ENCODE assay signal across 9 mouse cellular contexts in the genomic region with DNA sequence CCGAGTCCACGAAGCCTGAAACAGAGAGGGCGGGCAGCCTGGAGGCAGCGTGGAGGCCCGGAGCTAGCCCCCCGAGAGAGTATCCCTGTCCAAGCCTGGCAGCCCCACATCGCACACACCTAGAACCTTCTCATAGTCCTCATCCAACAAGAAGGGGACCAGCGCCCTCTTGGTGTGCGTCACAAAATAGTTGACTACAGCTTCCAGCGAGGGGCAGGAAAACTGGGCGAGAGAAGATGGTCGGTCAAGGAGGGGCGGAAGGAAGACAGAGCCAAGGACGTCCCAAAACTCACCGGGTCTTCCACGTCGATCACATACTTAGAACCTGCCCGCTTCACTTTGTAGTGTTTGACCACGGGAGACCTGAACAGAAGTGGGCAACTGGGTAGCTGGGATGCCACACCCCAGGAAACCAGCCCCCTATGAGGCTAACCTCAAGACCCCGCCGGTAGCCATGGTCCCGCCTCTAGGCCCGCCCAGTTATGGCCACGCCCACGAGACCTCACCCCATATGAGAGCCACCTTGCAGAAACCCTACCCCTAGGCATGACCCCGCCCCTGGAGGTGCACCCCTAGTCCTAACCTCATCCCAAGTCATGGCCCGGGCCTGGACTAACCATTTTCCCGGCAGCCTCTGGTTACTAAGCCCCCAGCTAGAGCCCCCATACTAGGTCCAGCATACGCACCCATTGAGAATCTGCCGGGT. TPM values are rescaled to one million over a fixed set of nuclear protein-coding genes. Genes with fewer than 3 reads are reported as not detected.
A peak's percentile ranks its signal among the peaks of the same experiment; 100 is the strongest.
DNase-seq lines count a peak whose midpoint lies in the region; ATAC-seq lines count a peak whose summit lies in the region.
"Had no signal": no experiment of that assay in that cellular context is flagged by ENCODE, and none has a peak within 500 bp of the region (broad histone marks: within the 10 kb centered on the region; RNA-seq: fewer than 3 reads in every experiment).

No protein-coding gene starts in this region.

- H3K4me1 ChIP-seq in lung, embryonic 15.5 days, result no peaks in the 10 kb centered on the region
- peaks cover 5% of the 10 kb centered on the region; the same call in 1 of the 2 replicates for H3K4me1 ChIP-seq in embryonic facial prominence, embryonic 12.5 days
- H3K4me1 ChIP-seq in intestine, embryonic 15.5 days (replicated peaks), result peaks cover 3% of the 10 kb centered on the region; the same call in 1 of the 2 replicates
- H3K4me1 ChIP-seq in neural tube, embryonic 13.5 days (replicated peaks), result no peaks in the 10 kb centered on the region

- no peak overlapping the region for H3K4me3 ChIP-seq in lung, embryonic 15.5 days
- peak overlapping the region; percentile 21 for H3K4me3 ChIP-seq in embryonic facial prominence, embryonic 12.5 days
- H3K4me3 ChIP-seq in intestine, embryonic 15.5 days (replicated peaks), result no peak overlapping the region
- no peak overlapping the region for H3K4me3 ChIP-seq in neural tube, embryonic 13.5 days
- H3K4me3 ChIP-seq: erythroblast, embryonic 14.5 days had no signal

- no peak overlapping the region for H3K27ac ChIP-seq in lung, embryonic 15.5 days
- H3K27ac ChIP-seq in embryonic facial prominence, embryonic 12.5 days, result no peak overlapping the region
- H3K27ac ChIP-seq in intestine, embryonic 15.5 days, result no peak overlapping the region
- H3K27ac ChIP-seq in neural tube, embryonic 13.5 days (replicated peaks), result no peak overlapping the region

- H3K4me2 ChIP-seq in lung, embryonic 15.5 days, result peak overlapping the region; percentile 30; the same call in 1 of the 2 replicates
- peak overlapping the region; percentile 31 for H3K4me2 ChIP-seq in embryonic facial prominence, embryonic 12.5 days (replicated peaks)
- peak overlapping the region; percentile 22; the same call in 1 of the 2 replicates for H3K4me2 ChIP-seq in intestine, embryonic 15.5 days (replicated peaks)
- H3K4me2 ChIP-seq in neural tube, embryonic 13.5 days, result peak overlapping the region; percentile 20

- ATAC-seq in lung, embryonic 15.5 days (ENCODE audit: borderline replicate concordance, extremely low read depth, low FRiP score, low TSS enrichment), result peak; percentile 33; the same call in 1 of the 2 replicates
- peak; percentile 28; the same call in 1 of the 2 replicates for ATAC-seq in embryonic facial prominence, embryonic 12.5 days (ENCODE audit: insufficient number of reproducible peaks, insufficient read depth, low FRiP score, low TSS enrichment)
- no peak for ATAC-seq in intestine, embryonic 15.5 days
- no peak for ATAC-seq in neural tube, embryonic 13.5 days (ENCODE audit: low read depth)

- H3K9ac ChIP-seq in lung, embryonic 15.5 days, result no peak overlapping the region
- no peak overlapping the region for H3K9ac ChIP-seq in embryonic facial prominence, embryonic 12.5 days
- H3K9ac ChIP-seq in intestine, embryonic 15.5 days, result no peak overlapping the region
- H3K9ac ChIP-seq in neural tube, embryonic 13.5 days, result no peak overlapping the region

- DNase-seq in lung, postnatal 4 days, result no peak
- no peak for DNase-seq in urinary bladder, postnatal 36 days (ENCODE audit: low spot score in 2 of 2)
- DNase-seq in frontal cortex, adult 2 months (ENCODE audit: extremely low spot score in 1 of 2, low spot score in 1 of 2), result no peak
- DNase-seq: left cerebral cortex, postnatal 4 days had no signal

- 13% methylated on average over 30 of the region's 30 CpGs for WGBS in lung, embryonic 15.5 days
- 7% methylated on average over 30 of the region's 30 CpGs for WGBS in embryonic facial prominence, embryonic 12.5 days
- WGBS in intestine, embryonic 15.5 days, result 18% methylated on average over 30 of the region's 30 CpGs
- WGBS in neural tube, embryonic 13.5 days, result 6% methylated on average over 30 of the region's 30 CpGs

- peaks cover 11% of the 10 kb centered on the region; the same call in 1 of the 2 replicates for H3K27me3 ChIP-seq in lung, embryonic 15.5 days
- H3K27me3 ChIP-seq in embryonic facial prominence, embryonic 12.5 days, result peaks cover 21% of the 10 kb centered on the region
- H3K27me3 ChIP-seq in intestine, embryonic 15.5 days (replicated peaks), result no peaks in the 10 kb centered on the region
- H3K27me3 ChIP-seq in neural tube, embryonic 13.5 days, result peaks cover 24% of the 10 kb centered on the region

- no peaks in the 10 kb centered on the region for H3K9me3 ChIP-seq in lung, embryonic 15.5 days
- 0 out of 2 replicates have a peak, but pooled peaks cover 2% of the 10 kb centered on the region for H3K9me3 ChIP-seq in embryonic facial prominence, embryonic 12.5 days
- no peaks in the 10 kb centered on the region for H3K9me3 ChIP-seq in intestine, embryonic 15.5 days
- no peaks in the 10 kb centered on the region for H3K9me3 ChIP-seq in neural tube, embryonic 13.5 days

- H3K36me3 ChIP-seq in lung, embryonic 15.5 days, result no peaks in the 10 kb centered on the region
- peaks cover 15% of the 10 kb centered on the region; the same call in 1 of the 2 replicates for H3K36me3 ChIP-seq in embryonic facial prominence, embryonic 12.5 days
- H3K36me3 ChIP-seq in intestine, embryonic 15.5 days, result peaks cover 5% of the 10 kb centered on the region; the same call in 1 of the 2 replicates
- H3K36me3 ChIP-seq in neural tube, embryonic 13.5 days, result peaks cover 30% of the 10 kb centered on the region

RNA-seq across cellular contexts. Expression of a gene that starts 5.4 kb away (rescaled TPM):
- 17.4 and 18.3 TPM in 2 replicates for polyA plus RNA-seq in lung, embryonic 15.5 days (2015; fragmentation: Nextera tagmentation; extraction: Ambion mirVana)
- 6.4 and 8.0 TPM in 2 replicates for polyA plus RNA-seq in embryonic facial prominence, embryonic 12.5 days (2016; fragmentation: Nextera tagmentation; extraction: Ambion mirVana)
- 40.3 and 45.8 TPM in 2 replicates for polyA plus RNA-seq in intestine, embryonic 15.5 days (2015; fragmentation: Nextera tagmentation; extraction: Ambion mirVana)
- polyA plus RNA-seq in neural tube, embryonic 13.5 days (2015; fragmentation: Nextera tagmentation; extraction: Ambion mirVana), result 6.4 and 7.4 TPM in 2 replicates
- polyA plus RNA-seq in frontal cortex, adult 2 months (2012; rRNA removed), result 4.7 and 5.3 TPM in 2 replicates
- polyA plus RNA-seq: erythroblast, embryonic 14.5 days had no signal

RNA-seq across cellular contexts. Expression of a gene that starts 5.6 kb away (rescaled TPM):
- 103 and 116 TPM in 2 replicates for polyA plus RNA-seq in lung, embryonic 15.5 days (2015; fragmentation: Nextera tagmentation; extraction: Ambion mirVana)
- polyA plus RNA-seq in embryonic facial prominence, embryonic 12.5 days (2016; fragmentation: Nextera tagmentation; extraction: Ambion mirVana), result 174 and 193 TPM in 2 replicates
- polyA plus RNA-seq in intestine, embryonic 15.5 days (2015; fragmentation: Nextera tagmentation; extraction: Ambion mirVana), result 86.3 and 95.3 TPM in 2 replicates
- polyA plus RNA-seq in neural tube, embryonic 13.5 days (2015; fragmentation: Nextera tagmentation; extraction: Ambion mirVana), result 156 and 174 TPM in 2 replicates
- 126 and 132 TPM in 2 replicates for polyA plus RNA-seq in frontal cortex, adult 2 months (2012; rRNA removed)

RNA-seq across cellular contexts. Expression of a gene that starts 13.6 kb away (rescaled TPM):
- 7.7 and 8.1 TPM in 2 replicates for polyA plus RNA-seq in lung, embryonic 15.5 days (2015; fragmentation: Nextera tagmentation; extraction: Ambion mirVana)
- polyA plus RNA-seq in embryonic facial prominence, embryonic 12.5 days (2016; fragmentation: Nextera tagmentation; extraction: Ambion mirVana), result 52.0 and 54.7 TPM in 2 replicates
- 8.9 and 11.5 TPM in 2 replicates for polyA plus RNA-seq in intestine, embryonic 15.5 days (2015; fragmentation: Nextera tagmentation; extraction: Ambion mirVana)
- polyA plus RNA-seq in neural tube, embryonic 13.5 days (2015; fragmentation: Nextera tagmentation; extraction: Ambion mirVana), result 145 and 165 TPM in 2 replicates
- 57.8 and 68.7 TPM in 2 replicates for polyA plus RNA-seq in frontal cortex, adult 2 months (2012; rRNA removed)
- polyA plus RNA-seq: erythroblast, embryonic 14.5 days had no signal

RNA-seq across cellular contexts. Expression of a gene that starts 29.7 kb away (rescaled TPM):
- polyA plus RNA-seq in lung, embryonic 15.5 days (2015; fragmentation: Nextera tagmentation; extraction: Ambion mirVana), result 6.7 and 8.3 TPM in 2 replicates
- polyA plus RNA-seq in embryonic facial prominence, embryonic 12.5 days (2016; fragmentation: Nextera tagmentation; extraction: Ambion mirVana), result 41.4 and 46.8 TPM in 2 replicates
- polyA plus RNA-seq in intestine, embryonic 15.5 days (2015; fragmentation: Nextera tagmentation; extraction: Ambion mirVana), result 9.0 and 9.4 TPM in 2 replicates
- polyA plus RNA-seq in neural tube, embryonic 13.5 days (2015; fragmentation: Nextera tagmentation; extraction: Ambion mirVana), result 150 and 161 TPM in 2 replicates
- 57.6 and 61.6 TPM in 2 replicates for polyA plus RNA-seq in frontal cortex, adult 2 months (2012; rRNA removed)
- polyA plus RNA-seq: erythroblast, embryonic 14.5 days had no signal

RNA-seq across cellular contexts. Expression of a gene that starts 36.5 kb away (rescaled TPM):
- polyA plus RNA-seq in lung, embryonic 15.5 days (2015; fragmentation: Nextera tagmentation; extraction: Ambion mirVana), result 169 and 174 TPM in 2 replicates
- 173 and 175 TPM in 2 replicates for polyA plus RNA-seq in embryonic facial prominence, embryonic 12.5 days (2016; fragmentation: Nextera tagmentation; extraction: Ambion mirVana)
- polyA plus RNA-seq in intestine, embryonic 15.5 days (2015; fragmentation: Nextera tagmentation; extraction: Ambion mirVana), result 124 TPM in 2 replicates
- 112 and 114 TPM in 2 replicates for polyA plus RNA-seq in neural tube, embryonic 13.5 days (2015; fragmentation: Nextera tagmentation; extraction: Ambion mirVana)
- polyA plus RNA-seq in frontal cortex, adult 2 months (2012; rRNA removed), result 46.0 and 50.7 TPM in 2 replicates

Comparison
In these comparisons a context has a peak if more than half of its experiments do, and no peak if none do; other contexts are left out.
1. ATAC-seq: peak in lung, embryonic 15.5 days (single experiment) and embryonic facial prominence, embryonic 12.5 days (single experiment); none in intestine, embryonic 15.5 days (single experiment) and neural tube, embryonic 13.5 days (single experiment).
2. Peak in every context shown above with its lines, with median percentiles within 50 percentile points of each other: H3K4me2 ChIP-seq.